Mouse (Mus musculus) stomach, embryonic 14.5 days (tissue): ENCODE measurements at regions not wholly inside any gene's neighbourhood (a gene's known extent, or its start where the extent isn't known, plus 50 kb on each side); places are given as distances from the start of the nearest gene placed in this dataset.

Source experiments
- ATAC-seq: fragments of 200-750 bp; cut with Nextera tagmentation; 2 replicates; pipeline ENCODE4 v1.8.0; 2017; ENCODE audit warnings: low read depth, moderate TSS enrichment; ENCODE audit not compliant: insufficient number of reproducible peaks, insufficient read depth, low FRiP score
- H3K27ac ChIP-seq: fragments of 300-500 bp; sonication (generic); 2 replicates; pipeline ENCODE4 v1.5.1; 2014; ENCODE audit warnings: mild to moderate bottlenecking, low read length, moderate library complexity, mixed read lengths
- H3K27me3 ChIP-seq: fragments of 300-500 bp; sonication (generic); 2 replicates; pipeline ENCODE4 v1.6.1; 2014; ENCODE audit warnings: low read length, control low read depth, mixed read lengths; ENCODE audit not compliant: control insufficient read depth, insufficient read depth
- H3K36me3 ChIP-seq: fragments of 300-500 bp; sonication (generic); 2 replicates; pipeline ENCODE4 v1.6.1; 2014; ENCODE audit warnings: mild to moderate bottlenecking, control low read depth, low read length, moderate library complexity, mixed read lengths; ENCODE audit not compliant: control insufficient read depth, insufficient read depth
- H3K4me1 ChIP-seq: fragments of 300-500 bp; sonication (generic); 2 replicates; pipeline ENCODE4 v1.6.1; 2014; ENCODE audit warnings: low read length, control low read depth, mixed read lengths; ENCODE audit not compliant: control insufficient read depth, insufficient read depth
- H3K4me2 ChIP-seq: fragments of 300-500 bp; sonication (generic); replicated peaks from 2 replicates; pipeline ENCODE4 v1.6.1; 2014; ENCODE audit warnings: low read depth, low read length, control low read depth
- H3K4me3 ChIP-seq: fragments of 300-500 bp; sonication (generic); 2 replicates; pipeline ENCODE4 v1.5.1; 2014; ENCODE audit warnings: low read depth, low read length, control low read depth
- H3K9ac ChIP-seq: fragments of 300-500 bp; sonication (generic); replicated peaks from 2 replicates; pipeline ENCODE4 v1.6.1; 2014; ENCODE audit warnings: low read depth, mild to moderate bottlenecking, control low read depth, low read length, moderate library complexity, mixed read lengths
- H3K9me3 ChIP-seq: fragments of 300-500 bp; sonication (generic); 2 replicates; pipeline ENCODE4 v1.6.1; 2016; ENCODE audit warnings: low read depth, low read length, control low read depth; ENCODE audit not compliant: control insufficient read depth
- WGBS: fragments of 180-500 bp; shearing (Covaris S2); extraction: QIAGEN DNeasy Blood & Tissue Kit; methylation state at CpG from one replicate; pipeline ENCODE4 v1.1.7; 2014; 5-methylcytosine and 5-hydroxymethylcytosine counted together

DNA sequence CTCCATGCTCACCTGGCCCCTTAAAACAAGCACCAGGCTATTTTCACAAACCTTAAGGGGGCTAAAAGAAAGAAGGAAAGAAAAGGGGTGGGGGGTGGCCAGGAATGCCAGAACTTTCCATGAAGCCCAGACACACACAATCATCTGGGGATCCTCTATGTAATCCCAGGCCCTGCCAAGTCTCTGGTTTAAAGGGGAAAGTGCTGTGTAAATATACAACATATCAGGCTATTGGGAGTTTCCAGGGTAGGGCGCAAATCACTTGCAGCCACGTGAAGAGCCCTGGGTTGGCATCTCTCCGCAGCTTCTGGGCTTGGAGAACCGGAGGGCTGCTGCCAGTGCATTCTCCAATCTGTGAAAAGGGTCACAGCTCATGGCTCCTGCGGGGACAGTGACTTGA lies 92.8 kb upstream of the Msx1 start:
- 23% methylated on average over 5 of the region's 5 CpGs for WGBS
- no peak overlapping the region for H3K9ac ChIP-seq
- no peak overlapping the region for H3K4me2 ChIP-seq
- H3K27ac ChIP-seq: no peak overlapping the region
- no peak overlapping the region for H3K4me3 ChIP-seq
- H3K4me1 ChIP-seq: 0 out of 2 replicates have a peak, but pooled peaks cover 3% of the 10 kb centered on the region
- H3K27me3 ChIP-seq: peaks cover 10% of the 10 kb centered on the region
- no peak for ATAC-seq
- H3K36me3 ChIP-seq: no peaks in the 10 kb centered on the region
- H3K9me3 ChIP-seq: no peaks in the 10 kb centered on the region

DNA sequence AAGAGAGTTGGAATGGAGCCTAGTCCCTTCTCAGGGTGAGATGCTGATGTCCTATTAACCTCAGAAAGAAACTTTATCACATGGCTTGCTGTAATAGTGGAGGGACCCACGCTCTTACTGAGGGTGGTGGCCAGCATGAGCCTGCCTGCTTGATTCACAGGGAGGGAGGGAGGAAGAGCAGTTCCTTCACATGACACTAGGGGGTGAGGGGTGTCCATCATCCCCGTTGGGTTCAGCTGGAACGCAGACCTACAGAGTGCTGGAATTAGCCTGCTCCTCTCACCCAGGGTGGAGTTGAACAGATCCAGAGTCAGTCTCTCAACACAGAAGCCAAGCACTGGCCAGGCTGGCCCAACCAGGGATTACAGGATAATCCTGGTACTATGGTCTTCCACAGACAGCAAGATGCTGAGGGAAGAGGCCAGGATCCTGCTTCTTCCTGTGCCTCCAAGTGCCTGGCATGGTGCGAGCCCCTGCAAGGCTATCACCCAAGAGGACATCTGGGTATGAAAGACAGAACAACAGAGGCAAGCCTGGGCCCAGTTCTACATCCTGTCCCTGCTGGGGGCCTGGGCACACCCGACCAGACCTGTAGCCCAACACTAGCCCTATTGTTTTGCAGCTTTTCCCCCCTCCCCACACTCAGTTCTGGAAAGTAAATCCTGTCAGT lies 80.4 kb upstream of the Msx1 start:
- H3K9ac ChIP-seq: no peak overlapping the region
- H3K4me1 ChIP-seq: peaks cover 9% of the 10 kb centered on the region; the same call in 1 of the 2 replicates
- no peak overlapping the region for H3K27ac ChIP-seq
- ATAC-seq: no peak
- WGBS: 40% methylated on average over 5 of the region's 5 CpGs
- H3K27me3 ChIP-seq: peaks cover 7% of the 10 kb centered on the region; the same call in 1 of the 2 replicates
- H3K9me3 ChIP-seq: no peaks in the 10 kb centered on the region
- no peak overlapping the region for H3K4me3 ChIP-seq
- H3K36me3 ChIP-seq: no peaks in the 10 kb centered on the region
- H3K4me2 ChIP-seq: no peak overlapping the region

DNA sequence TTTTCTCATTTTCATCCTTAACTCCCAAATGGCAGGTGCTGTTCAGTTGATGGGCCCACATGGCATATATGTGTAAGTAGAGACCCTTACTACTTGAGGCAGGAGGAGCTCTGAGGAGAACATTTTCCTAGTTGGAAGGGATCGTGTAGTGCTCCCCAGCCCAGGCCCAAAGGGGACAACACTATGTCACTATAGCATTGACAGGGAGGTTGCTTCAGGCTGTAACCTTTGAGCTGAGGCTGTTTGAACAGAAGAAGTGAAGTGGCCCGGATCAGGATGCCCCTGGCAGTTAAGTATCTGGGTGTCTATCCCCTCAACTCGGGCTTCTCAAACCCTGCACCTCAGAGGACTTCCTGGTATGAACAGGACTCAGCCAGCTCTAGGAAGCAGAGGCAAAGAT lies 79.5 kb upstream of the Msx1 start:
- H3K4me2 ChIP-seq: no peak overlapping the region
- WGBS: 71% methylated on average over 3 of the region's 3 CpGs
- no peak overlapping the region for H3K27ac ChIP-seq
- no peak for ATAC-seq
- peaks cover 7% of the 10 kb centered on the region; the same call in 1 of the 2 replicates for H3K27me3 ChIP-seq
- H3K9ac ChIP-seq: no peak overlapping the region
- no peak overlapping the region for H3K4me3 ChIP-seq
- H3K9me3 ChIP-seq: no peaks in the 10 kb centered on the region
- H3K4me1 ChIP-seq: peaks cover 9% of the 10 kb centered on the region; the same call in 1 of the 2 replicates
- no peaks in the 10 kb centered on the region for H3K36me3 ChIP-seq

DNA sequence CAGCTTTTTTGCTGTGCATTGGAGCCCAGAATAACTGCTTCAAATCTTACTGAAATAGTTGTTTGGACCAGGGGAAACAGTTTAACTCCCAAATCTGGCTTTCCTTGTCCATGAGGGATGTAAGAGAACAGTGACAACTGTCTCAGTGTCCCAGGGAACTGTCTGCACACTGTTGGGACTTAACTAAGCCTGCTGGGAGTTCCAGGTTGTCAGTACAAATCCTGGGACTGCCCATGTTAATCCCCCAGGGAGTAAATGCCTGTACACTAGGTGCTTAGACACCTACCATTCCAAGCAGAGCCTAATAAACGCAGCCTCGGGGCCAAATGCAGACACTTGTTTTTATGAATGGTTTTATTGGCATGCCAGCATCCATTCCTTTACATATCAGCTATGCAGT lies 78.4 kb upstream of the Msx1 start:
- no peak for ATAC-seq
- WGBS: 61% methylated on average over 2 of the region's 2 CpGs
- no peak overlapping the region for H3K4me2 ChIP-seq
- H3K9me3 ChIP-seq: no peaks in the 10 kb centered on the region
- H3K27me3 ChIP-seq: peaks cover 7% of the 10 kb centered on the region; the same call in 1 of the 2 replicates
- H3K9ac ChIP-seq: no peak overlapping the region
- no peaks in the 10 kb centered on the region for H3K36me3 ChIP-seq
- H3K4me1 ChIP-seq: peaks cover 9% of the 10 kb centered on the region; the same call in 1 of the 2 replicates
- no peak overlapping the region for H3K27ac ChIP-seq
- H3K4me3 ChIP-seq: no peak overlapping the region

DNA sequence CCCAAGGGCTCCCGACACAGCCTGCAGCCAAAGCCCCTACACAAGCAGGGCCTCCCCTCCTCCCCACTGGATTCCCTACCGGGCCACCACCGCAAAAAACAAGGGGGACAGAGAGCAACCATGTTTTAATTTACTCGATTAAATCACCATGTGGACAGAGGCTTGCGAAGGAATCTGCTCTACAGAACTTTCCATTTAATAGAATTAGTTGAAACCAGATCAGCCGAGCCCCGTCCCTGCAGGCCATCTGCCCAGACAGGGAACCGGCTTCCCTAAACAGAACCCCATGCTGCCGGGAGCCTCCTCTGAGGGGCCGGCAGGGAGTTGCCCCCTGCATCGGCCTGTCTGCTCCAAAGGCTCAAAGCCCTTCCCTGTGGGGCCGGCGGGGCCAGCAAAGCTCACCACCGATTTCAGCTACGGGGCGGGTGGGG lies 77.5 kb upstream of the Msx1 start:
- WGBS: 1% methylated on average over 16 of the region's 16 CpGs
- Histone ChIP-seq H3K36me3 (no peaks in the 10 kb centered on the region), H3K4me2 (peak overlapping the region; percentile 28; the same call in 1 of the 2 replicates), H3K27me3 (peaks cover 7% of the 10 kb centered on the region; the same call in 1 of the 2 replicates), H3K9ac (no peak overlapping the region), H3K4me3 (peak overlapping the region; percentile 6; the same call in 1 of the 2 replicates), H3K4me1 (peaks cover 9% of the 10 kb centered on the region; the same call in 1 of the 2 replicates), H3K27ac (no peak overlapping the region), H3K9me3 (no peaks in the 10 kb centered on the region)
- 0 out of 2 replicates have a peak, but pooled peaks have one; percentile 33 for ATAC-seq

DNA sequence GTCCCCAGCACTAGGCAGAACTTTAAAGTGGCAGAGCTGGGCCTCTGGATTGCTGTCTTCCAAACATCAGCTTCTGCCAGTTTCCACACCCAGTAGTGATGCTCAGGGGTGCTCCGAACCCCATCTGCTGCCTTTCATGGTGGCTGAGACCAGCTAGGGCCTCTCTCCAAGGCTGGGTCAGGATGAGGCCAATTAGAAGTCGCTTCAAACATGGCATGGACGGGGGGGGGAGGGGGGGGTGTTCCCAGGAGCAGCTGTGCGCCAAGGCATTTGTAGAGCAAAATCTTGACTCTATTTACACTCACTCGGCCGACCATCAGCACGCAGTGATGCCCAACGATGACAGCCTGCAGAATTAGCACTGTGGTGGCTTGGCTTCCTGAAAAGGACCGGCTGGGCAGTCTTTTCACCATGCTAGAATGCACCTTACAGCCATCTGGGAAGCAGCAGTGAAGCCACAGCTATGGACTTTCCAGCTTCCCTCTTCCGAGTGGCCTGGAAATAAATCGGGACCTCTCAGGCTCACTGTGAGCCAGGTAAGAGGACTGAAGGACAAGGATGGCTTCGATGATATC lies 73.7 kb upstream of the Msx1 start:
- 72% methylated on average over 12 of the region's 12 CpGs for WGBS
- Histone ChIP-seq H3K4me1 (peaks cover 20% of the 10 kb centered on the region), H3K9me3 (no peaks in the 10 kb centered on the region), H3K36me3 (no peaks in the 10 kb centered on the region), H3K27ac (no peak overlapping the region), H3K9ac (no peak overlapping the region), H3K4me2 (no peak overlapping the region), H3K27me3 (peaks cover 9% of the 10 kb centered on the region; the same call in 1 of the 2 replicates), H3K4me3 (no peak overlapping the region)
- ATAC-seq: no peak

DNA sequence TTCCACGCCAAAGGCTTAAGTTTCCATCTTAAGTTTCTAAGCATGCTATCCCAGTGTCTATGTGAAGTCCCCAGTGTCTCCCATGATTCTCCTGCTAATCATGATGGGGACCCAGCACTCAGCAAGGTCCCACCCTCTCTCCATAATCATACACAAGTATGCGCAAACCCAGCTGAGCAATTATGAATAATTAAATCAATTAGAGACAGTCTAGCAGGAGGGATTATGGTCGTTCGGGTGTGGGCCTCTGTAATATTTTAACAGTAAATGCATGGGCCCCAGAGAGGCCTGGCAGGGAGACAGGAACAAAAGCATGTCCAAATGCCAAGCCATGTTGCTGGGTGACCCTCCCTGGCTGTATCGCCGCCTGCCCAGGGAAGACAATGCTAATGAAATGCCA lies 73.1 kb upstream of the Msx1 start:
- ATAC-seq: no peak
- Histone ChIP-seq H3K27me3 (peaks cover 9% of the 10 kb centered on the region; the same call in 1 of the 2 replicates), H3K27ac (no peak overlapping the region), H3K36me3 (no peaks in the 10 kb centered on the region), H3K4me3 (no peak overlapping the region), H3K4me1 (peaks cover 22% of the 10 kb centered on the region), H3K9me3 (no peaks in the 10 kb centered on the region), H3K9ac (no peak overlapping the region), H3K4me2 (no peak overlapping the region)
- 76% methylated on average over 6 of the region's 6 CpGs for WGBS

DNA sequence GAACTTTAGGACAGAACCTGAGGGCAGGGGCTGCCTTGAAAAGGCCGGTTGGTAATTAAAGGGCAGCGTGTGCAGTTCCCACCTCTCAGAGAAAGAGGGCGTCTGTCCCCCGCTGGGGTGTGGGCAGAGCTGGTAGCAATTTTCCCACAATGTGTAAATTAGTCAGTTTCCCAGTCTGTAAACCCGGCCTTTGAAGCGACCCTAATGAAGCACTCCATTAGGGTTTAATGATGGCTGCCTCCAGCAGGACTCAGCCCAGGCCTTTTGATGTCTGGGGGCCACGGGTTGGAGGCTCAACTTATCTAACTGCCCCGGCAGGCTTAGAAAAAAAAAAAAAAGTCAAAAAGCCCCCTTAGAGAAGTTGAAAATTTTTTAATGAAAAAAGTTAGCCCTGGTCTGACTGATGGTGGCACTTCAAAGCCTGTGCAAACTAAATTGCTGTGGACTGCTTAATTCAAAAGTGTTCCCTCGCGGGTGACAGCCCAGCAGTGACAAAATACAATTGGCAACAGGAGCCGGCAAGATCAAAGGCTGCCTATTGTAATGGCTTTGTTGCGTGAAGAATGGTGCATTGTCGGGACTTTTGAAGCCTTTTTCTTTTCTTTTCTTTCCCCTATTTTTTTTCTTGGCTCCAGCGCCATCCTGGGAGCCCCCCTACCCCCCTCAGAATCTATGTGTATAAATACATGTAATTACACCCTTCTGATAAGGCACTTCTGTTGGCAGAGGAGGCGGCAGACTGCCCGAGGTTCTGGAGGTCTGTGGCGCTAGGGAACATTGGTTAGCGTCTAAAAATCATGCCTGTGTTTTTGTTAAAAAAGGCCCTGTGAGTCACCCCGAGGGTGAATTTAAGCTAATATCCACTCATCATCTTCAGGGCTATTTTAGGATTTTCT lies 71.3 kb upstream of the Msx1 start:
- H3K9ac ChIP-seq: no peak overlapping the region
- H3K4me3 ChIP-seq: no peak overlapping the region
- H3K4me1 ChIP-seq: peaks cover 14% of the 10 kb centered on the region; the same call in 1 of the 2 replicates
- H3K36me3 ChIP-seq: no peaks in the 10 kb centered on the region
- no peak overlapping the region for H3K27ac ChIP-seq
- H3K9me3 ChIP-seq: no peaks in the 10 kb centered on the region
- WGBS: 11% methylated on average over 19 of the region's 19 CpGs
- ATAC-seq: no peak
- peaks cover 6% of the 10 kb centered on the region; the same call in 1 of the 2 replicates for H3K27me3 ChIP-seq
- no peak overlapping the region for H3K4me2 ChIP-seq
